Mouse (Mus musculus): ENCODE measurements around the gene Cd164l2.
A peak's percentile ranks its signal among the peaks of the same experiment; 100 is the strongest.

Gene Cd164l2

DNA sequence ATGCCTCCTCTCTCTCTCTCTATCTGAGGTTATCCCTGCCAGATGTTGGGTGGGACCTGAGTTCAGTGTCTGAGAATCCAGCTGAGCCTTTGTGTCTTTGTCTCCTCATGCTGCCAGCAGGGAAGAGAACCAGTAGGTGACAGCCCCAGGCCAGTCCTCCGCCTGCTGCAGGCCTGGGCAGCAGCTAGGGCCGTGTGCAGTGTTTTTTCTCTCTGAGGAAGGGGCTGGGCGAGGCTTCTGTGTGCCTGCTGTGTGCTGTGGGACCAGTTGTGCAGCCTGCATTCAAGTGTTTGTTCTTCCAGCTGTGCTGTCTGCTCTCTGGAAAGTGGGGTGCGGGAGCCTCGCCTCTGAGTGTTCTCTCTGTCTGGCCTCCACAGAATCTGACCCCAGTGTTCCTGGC is 11.9 kb downstream of the Cd164l2 start:
- no peak for DNase-seq (ENCODE audit: low spot score)

DNA sequence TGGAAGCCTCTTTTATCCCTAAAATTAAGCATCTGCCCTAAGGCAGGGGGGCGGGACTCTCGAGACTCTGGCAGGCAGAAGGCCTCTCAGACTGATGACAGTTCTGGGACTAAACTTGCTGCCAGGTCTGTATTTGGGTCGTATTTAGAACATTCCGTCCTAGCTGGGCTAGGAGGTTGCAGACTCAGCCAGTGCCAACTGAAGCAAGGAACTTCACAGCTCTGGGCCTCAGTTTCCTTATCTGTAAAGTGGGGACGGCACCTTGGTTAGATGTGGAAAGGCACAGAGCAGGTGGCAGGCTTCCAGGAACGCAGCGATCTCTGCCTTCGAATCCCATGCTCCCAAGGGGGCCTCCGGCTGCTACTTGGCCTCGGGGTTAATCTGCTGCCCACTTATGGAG is 14.1 kb downstream of the Cd164l2 start:
- no peak for DNase-seq (ENCODE audit: low spot score)

DNA sequence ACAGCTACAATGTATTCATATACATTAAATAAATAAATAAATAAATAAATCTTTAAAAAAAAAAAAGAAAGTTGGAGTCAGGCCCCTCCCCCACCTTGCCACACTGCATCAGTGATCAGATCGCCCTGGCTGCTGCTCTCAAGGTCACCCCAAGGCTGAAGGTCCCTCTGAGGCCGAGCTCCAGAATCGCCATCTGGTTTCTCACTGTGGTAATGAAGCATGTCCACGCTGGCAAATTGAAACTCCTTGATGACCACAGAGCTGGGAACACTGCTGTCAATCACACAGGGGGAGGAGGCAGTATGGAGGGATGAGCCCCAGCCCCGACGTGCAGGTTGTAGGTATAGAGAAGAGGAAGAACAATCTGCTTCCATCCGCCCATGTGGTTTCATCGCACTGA is 15.7 kb downstream of the Cd164l2 start:
- DNase-seq (ENCODE audit: low spot score) = no peak

DNA sequence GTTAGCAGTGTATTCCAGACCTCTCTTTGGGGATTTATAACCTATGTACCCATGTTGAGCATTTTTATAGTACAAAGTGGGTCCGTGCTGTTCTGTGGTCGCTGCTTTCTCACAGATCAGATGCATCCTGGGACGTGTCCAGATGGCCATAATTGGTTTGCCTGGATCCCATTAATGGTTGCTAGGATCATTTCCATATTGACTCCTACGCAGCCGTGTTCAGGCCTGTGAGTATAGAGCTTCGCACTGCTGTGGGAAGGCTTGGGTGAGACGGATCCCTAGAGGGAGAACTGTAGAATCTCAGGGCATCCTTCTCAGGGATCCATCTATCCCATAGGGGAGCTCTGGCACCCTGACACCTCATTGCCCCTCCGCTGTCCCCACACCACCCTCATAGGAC is 17.7 kb downstream of the Cd164l2 start:
- no peak for DNase-seq (ENCODE audit: low spot score)

DNA sequence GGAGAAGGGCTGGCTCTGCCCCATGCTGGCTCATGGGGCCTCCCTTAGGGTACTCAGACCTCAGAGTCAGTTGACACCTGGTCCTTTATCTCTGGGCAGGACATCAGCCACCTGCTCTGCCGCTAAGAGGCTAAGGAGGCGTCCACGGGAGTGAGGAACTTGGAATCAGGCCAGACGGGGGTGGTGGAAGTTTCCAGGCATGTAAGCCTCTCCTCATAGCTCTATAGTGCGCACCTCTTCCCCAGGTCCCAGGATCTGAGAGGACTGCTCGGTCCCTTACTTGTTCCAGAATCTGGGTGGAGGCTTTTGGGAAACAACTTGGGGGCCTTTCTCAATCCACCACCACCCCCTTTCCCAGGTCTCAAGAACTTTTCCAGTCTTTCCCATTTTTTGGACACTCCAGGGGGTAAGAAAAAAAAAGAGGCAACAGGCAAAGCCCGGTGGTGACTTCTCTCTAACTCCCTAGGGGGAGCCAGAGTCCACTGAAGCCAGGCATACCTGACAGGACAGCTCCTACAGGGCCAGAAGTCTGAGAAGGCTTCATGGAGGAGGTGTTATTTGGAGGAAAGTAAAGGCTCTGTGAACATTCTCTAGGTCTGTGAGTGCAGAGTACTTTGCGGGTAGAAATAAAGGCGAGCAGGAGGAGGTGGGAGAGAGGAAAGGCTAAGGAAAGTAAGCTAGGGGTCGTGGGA is 21.5 kb downstream of the Cd164l2 start:
- DNase-seq (ENCODE audit: low spot score) = no peak

DNA sequence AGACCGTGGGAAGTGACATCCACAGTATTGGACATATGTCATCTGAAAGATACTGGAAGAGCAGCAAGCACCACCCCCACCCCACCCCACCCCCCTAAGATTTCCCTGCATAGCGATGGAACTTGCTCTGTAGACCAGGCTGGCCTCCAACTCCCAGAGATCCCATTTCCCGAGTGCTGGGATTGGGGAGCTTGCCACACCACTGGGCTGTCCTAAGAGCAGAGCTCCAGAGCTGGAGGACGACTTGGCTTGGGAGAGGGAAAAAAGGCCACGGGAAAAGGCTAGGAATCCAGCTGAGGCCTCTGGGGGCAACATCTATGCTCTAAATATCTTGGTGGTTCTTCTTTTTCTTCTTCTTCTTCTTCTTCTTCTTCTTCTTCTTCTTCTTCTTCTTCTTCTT is 22.8 kb downstream of the Cd164l2 start:
- DNase-seq (ENCODE audit: low spot score) = no peak

DNA sequence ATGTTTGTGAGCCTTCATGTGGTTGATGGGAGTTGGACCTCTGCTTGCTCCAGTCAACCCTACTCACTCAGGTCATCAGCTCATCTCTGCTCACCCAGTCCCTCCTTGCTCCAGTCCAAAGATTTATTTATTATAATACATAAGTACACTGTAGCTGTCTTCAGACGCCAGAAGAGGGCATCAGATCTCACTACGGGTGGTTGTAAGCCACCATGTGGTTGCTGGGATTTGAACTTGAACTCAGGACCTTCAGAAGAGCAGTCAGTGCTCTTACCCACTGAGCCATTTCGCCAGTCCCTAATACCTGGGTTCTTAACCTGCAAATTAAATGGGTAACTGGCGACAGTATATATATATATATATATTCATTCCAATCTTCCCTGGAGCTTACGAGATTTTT is 23.5 kb downstream of the Cd164l2 start:
- no peak for DNase-seq (ENCODE audit: low spot score)

DNA sequence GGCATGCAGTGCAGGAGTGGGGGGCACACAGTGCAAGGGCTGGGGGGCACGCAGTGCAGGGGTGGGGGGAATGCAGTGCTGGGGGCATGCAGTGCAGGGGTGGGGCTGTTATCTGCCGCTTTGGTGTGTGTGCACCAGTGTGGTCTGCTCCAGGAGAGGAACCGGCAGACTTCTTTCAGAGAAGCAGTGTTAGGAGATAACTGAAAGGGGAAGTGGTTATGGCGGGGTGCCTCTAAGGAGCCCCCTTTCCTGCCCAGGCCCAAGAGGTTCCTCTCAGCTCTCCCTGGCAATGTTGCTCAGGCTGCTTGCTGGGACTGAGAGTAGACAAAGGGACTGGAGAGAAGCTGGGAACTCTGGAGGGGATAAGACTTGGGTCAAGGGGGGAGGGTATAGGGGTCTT is 26.0 kb downstream of the Cd164l2 start:
- no peak for DNase-seq (ENCODE audit: low spot score)

DNA sequence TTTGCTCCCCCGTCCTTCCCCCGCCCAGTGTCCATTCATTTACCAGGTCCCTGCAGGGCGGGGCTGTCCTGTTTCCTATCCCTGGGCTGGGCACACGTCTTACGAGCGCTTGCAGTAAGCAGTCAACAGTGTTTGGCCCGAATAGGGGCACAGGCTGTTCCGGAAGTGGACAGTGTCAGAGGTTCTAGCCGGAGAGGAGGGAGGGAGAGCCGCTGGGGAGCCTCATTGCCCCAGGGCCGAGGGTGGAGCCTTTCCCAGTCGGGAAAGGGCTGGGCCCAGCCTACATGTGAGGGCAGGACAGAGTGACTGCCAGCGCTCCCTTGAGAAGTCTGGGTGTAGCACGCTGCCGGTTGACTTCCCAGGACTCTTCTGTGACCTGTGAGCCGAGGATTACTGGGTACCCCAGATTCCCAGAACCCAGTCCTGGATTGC is 28.6 kb downstream of the Cd164l2 start, which contains the start of gene Map3k6:
Map3k6 (plus strand) TSS at position 329 of the 432 bp plus-strand sequence.
- DNase-seq (ENCODE audit: low spot score) = peak; percentile 76

DNA sequence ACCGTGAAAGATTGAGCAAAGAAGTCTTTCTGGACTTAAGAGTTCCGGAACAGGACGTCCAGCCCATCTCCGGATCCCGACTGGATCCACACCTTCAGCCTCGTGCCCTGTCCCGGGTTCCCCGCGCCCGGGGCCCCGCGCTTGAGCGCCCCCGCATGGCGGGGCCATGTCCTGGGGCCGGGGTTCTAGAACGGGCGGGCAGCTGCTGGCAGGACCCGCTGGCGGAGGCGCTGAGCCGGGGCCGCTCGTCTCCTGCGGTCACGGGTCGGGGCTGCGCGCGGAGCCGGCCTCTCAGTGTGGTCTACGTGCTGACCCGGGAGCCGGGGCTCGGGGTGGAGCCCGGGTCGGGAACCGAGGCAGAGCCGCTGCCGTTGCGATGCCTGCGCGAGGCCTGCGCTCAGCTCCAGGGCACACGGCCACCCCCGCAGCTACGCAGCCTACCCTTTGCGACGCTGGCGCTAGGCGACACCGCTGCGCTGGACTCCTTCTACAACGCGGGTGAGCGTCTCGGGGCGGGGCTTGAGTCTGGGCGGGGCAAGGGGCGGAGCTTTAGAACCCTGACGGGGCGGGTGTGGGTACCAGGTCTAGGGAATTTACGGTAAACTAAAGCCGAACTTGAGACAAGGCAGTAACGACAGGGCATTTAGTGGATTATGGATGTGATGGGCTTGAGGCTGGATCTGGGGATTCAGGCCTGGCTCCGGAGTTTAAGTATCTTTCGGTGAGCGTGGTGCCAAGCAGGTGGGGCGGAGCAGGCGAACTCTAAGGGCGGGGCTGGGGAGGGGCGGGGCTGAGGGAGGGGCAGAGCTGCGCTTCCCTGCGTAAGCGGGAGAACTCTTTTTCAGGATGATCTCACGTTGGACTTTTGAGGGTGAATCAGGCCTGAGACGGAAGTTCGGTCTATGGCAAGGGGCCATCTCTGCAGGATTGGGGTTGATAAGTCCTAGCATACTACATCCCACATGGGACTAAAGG is 29.3 kb downstream of the Cd164l2 start:
- DNase-seq (ENCODE audit: low spot score) = peak; percentile 91

DNA sequence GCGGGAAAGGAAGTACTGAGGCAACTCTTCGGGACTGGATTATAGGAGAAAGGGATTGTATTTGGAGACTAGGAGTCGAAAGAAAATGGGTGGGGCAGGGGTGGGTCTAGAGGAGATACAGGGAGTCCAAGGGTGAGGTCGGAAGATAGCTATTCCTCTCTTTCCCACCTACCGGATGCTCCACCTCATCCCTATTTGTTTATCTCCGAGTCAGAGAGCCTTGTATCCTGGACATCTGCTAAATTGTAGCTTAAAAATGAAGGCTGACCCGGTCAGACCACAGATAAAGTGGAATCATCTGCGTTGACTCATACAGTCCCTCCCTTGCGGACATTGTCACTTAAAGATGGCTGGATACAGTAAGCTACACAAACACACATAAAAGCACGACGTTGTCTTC is 30.0 kb downstream of the Cd164l2 start:
- DNase-seq (ENCODE audit: low spot score) = no peak

DNA sequence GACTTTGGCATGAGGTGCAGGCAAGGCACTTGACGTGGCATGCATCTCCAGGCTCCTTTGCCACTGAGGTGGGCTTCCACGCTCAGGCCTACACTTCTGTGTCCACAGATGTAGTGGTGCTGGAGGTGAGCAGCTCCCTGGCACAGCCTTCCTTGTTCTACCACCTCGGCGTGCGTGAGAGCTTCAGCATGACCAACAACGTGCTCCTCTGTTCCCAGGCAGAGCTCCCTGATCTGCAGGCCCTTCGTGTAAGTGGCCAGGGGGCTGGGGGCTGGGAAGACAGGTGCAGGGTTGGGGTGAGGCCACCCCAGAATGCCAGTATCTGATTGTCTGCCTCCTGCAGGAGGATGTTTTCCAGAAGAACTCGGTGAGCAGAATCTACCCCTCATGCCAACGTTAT is 30.8 kb downstream of the Cd164l2 start:
- DNase-seq (ENCODE audit: low spot score) = no peak

DNA sequence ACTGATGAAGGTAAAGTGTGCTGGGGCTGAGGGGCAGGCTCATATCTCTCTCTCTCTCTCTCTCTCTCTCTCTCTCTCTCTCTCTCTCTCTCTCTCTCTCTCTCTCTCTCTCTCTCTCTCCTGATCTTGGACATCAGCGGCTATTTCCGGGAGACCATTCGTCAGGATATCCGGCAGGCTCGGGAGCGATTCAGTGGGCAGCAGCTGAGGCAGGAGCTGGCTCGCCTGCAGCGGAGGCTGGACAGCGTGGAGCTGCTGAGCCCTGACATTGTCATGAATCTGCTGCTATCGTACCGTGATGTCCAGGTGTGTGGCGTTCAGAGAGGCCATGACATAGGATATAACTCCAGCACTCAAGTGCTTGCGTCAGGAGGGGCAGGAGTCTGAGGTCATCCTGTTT is 31.6 kb downstream of the Cd164l2 start:
- no peak for DNase-seq (ENCODE audit: low spot score)

DNA sequence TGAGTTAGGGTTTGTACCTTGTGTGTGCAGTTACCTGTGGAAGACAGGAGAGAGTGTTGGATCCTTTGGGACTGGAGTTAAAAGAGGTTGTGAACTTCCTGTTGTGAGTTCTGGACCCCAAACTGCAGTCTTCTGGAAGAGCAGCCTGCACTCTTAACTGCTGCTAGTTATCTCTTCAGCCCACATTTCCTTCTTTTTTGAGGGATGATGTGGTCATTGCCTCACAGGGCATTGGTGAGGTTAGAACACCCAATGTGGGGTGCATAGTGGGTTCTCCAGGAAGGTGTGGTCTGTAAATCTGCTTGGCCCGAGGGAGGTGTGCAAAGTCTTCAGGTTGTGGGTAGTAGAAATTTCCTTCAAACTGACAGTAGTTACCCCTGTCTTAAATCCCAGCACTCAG is 32.4 kb downstream of the Cd164l2 start:
- DNase-seq (ENCODE audit: low spot score) = no peak

DNA sequence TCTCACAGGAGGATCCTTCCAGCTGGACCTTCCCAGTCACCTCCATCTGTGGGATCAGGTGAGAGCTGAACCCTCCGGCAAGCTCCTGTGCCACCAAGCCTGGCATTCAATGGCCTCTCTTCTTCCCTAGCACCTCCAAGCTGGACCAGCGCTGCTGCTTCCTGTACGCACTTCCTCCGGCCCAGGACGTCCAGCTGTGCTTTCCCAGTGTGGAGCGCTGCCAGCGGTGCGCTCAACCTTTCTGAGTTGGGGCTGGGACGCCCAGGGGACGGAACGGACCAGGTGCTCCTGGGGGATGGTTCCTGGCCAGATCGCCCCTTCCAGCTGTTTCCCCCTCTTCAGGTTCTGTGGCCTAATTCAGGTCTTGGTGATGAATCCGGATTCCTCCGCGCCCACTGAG is 35.1 kb downstream of the Cd164l2 start:
- DNase-seq (ENCODE audit: low spot score) = no peak

DNA sequence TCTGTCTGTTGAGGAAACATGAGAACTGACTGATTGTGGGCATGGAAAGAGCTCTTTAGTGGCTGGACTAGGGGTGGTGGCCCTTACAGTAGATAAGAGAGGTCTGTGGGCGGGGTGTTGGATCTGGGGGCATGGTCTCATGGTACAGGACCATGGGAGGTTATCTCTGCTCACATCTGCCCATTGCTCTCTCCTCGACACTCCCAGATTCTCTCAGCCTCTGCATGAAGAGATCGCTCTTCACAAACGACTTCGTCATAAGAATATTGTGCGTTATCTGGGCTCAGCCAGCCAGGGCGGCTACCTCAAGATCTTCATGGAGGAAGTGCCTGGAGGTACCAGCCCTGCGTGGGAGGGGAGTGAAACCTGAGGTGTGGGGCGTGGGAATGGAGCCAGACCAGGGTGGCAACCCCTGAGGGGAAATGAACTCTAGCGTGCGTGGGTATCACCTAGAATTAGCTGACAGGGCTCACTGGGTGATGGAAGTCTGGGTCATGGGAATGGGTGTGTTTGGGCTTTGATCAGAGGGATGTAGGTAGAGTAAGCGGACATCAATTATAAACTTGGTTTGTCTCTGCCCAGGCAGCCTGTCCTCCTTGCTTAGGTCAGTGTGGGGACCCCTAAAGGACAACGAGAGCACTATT is 36.0 kb downstream of the Cd164l2 start:
- no peak for DNase-seq (ENCODE audit: low spot score)

DNA sequence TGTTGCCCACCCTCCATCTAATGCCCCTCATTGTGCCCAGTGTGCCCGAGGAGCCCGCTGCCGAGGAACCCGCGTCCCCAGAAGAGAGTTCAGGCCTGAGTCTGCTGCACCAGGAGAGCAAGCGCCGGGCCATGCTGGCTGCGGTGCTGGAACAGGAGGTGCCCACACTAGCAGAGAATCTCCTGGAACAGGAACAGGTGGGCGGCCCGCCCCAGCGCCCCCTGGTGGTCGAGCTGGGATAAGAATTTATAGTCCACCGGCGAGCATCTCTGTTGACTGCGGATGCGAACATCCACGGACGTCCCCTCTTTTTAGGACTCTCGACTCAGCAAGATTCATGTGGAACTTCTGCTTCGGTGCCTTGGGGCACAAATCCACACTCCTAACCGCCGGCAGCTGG is 38.7 kb downstream of the Cd164l2 start:
- DNase-seq (ENCODE audit: low spot score) = peak; percentile 78

DNA sequence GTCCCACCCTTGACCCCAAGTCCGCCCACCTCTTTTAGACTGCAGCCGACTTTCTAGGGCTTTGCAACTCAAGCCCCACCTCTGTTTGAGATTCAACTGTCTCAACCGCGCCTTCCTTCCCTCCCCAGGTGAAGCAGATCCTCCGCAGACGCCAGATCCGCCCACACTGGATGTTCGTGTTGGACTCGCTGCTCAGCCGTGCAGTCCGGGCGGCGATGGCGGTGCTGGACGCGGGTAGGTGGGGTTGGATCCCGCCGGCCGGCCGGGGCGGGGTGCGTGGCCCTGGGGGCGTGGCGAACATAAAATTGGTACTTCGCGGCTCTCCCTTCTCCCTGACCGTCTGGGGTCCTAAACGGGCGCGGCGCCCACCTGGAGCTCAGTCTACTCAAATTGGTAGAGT is 39.3 kb downstream of the Cd164l2 start:
- DNase-seq (ENCODE audit: low spot score) = peak; percentile 39

DNA sequence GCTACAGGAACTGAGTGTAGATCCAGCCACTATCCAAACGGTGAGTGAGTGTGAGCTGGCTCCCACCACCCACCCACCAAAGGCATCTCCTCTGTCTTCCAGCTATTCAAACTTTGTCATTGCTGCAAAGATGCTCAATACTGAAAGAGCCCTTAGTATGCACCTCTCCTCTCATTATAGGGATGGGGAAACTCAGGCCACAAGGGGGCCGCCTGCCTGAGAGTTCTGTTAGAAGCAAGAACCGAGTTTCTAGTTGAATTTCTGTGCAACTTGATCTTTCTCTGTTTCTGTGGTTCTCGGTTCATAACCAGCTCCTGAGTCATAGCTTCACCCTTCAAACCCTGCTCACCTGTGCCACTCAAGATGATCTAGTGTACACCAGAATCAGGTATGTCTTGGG is 40.2 kb downstream of the Cd164l2 start:
- no peak for DNase-seq (ENCODE audit: low spot score)

DNA sequence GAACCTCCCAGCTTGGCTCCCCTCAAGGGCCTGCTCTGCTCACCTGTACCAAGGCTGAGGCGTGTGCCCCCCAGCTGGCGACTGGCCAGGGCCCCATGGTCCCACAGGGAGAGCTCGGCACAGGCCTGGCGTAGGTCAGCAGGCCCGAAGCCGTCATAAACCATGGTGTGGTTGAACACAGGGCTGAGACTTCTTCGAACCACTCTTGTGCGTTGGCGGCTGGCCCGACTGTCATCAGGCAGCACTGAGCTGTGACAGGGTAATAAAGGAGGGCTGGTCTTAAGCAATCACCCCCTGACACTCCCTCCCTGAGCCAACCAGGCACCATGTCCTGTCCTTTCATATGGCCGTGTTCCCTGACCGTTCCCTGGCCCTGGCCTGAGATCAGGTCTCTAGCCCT is 41.5 kb downstream of the Cd164l2 start:
- peak; percentile 39 for DNase-seq (ENCODE audit: low spot score)

DNA sequence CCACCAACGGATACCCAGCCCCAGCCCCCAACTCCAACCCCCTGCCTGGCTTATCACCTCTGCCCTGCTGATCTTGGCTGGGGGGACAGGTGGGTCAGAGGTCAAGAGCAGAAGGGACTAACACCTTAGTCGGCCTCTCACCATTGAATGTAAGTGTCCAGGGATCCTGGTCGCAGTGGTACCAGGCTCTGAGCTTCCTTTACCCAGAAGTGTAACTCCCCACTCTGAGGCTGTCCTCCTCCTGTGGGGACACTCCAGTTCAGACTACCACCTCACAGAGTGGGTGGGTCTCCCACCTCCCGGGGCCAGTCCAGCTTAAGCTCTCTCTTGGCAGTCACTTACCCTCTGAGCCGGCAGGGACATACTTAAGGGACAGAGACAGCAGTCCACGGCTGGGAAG is 43.5 kb downstream of the Cd164l2 start:
- no peak for DNase-seq (ENCODE audit: low spot score)

DNA sequence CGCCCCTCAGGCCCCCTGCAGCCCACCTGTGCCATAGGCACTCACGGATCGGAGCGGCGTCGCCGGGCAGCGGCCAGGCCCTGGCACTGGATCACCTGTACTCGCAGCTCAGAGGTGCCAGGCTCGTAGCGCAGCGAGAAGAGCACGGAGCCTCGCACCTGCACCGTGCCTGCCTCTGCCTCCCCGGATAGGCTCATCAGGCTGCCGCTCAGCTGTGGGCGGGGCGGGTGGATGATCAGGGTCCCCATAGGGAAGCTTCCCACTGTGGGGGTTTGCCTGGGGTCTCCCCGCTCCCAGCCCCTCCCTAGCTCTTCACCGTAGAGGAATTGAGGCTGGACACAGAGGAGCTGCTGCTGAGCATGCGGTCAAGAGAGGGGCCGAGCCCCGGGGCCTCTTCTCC is 44.9 kb downstream of the Cd164l2 start:
- no peak for DNase-seq (ENCODE audit: low spot score)

DNA sequence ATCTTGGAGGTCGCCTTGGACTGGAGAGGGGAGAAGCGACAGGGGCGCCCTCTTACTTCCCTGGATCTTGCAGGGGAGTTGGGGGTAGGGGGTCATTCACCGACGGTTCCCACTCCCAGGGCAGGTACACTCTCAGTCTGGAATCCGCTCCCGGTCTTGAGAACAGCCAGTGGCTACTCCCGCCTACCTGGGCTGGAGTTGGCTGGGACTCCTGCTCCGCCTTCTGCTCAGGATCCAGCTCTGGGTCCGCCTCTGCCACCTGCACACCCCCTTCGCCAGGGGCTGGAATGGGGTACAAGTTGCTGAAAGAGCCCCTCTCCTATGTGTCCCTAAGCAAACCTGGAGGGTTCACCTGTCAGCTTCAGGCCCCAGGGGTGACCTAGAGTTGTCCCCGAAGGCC is 45.3 kb downstream of the Cd164l2 start:
- DNase-seq (ENCODE audit: low spot score) = no peak

All from ovary, postnatal 36 days (tissue).